Comparison of ENCODE assay signal across 23 mouse cellular contexts in genomic region chr4:114411846-114412390, GRCm38 (mm10). TPM values are rescaled to one million over a fixed set of nuclear protein-coding genes. Genes with fewer than 3 reads are reported as not detected.
DNase-seq lines count a peak whose midpoint lies in the region; ATAC-seq lines count a peak whose summit lies in the region.
"Had no signal": no experiment of that assay in that cellular context is flagged by ENCODE, and none has a peak within 500 bp of the region (broad histone marks: within the 10 kb centered on the region; RNA-seq: fewer than 3 reads in every experiment).

No protein-coding gene starts in this region.

- H3K4me2 ChIP-seq in kidney, embryonic 14.5 days (replicated peaks; ENCODE audit: low read depth, low read length): no peak overlapping the region
- H3K4me2 ChIP-seq in embryonic facial prominence, embryonic 11.5 days (ENCODE audit: low read depth, low read length): no peak overlapping the region
- H3K4me2 ChIP-seq: forebrain, embryonic 15.5 days; hindbrain, embryonic 15.5 days; limb, embryonic 15.5 days; midbrain, embryonic 15.5 days; neural tube, embryonic 13.5 days; stomach, embryonic 15.5 days had no signal

- no peaks in the 10 kb centered on the region for H3K9me3 ChIP-seq in kidney, embryonic 14.5 days (ENCODE audit: control insufficient read depth, low read length)
- H3K9me3 ChIP-seq in embryonic facial prominence, embryonic 11.5 days (replicated peaks; ENCODE audit: control insufficient read depth, low read length): no peaks in the 10 kb centered on the region
- H3K9me3 ChIP-seq: forebrain, embryonic 15.5 days; heart, embryonic 15.5 days; hindbrain, embryonic 15.5 days; limb, embryonic 15.5 days; midbrain, embryonic 15.5 days; neural tube, embryonic 13.5 days; stomach, embryonic 15.5 days had no signal

- WGBS in kidney, embryonic 14.5 days: 50% methylated on average over 6 of the region's 6 CpGs
- 25% methylated on average over 6 of the region's 6 CpGs for WGBS in embryonic facial prominence, embryonic 11.5 days

- no peak overlapping the region for H3K4me3 ChIP-seq in kidney, embryonic 14.5 days (ENCODE audit: low read length)
- H3K4me3 ChIP-seq in embryonic facial prominence, embryonic 11.5 days (ENCODE audit: low read depth, low read length): no peak overlapping the region
- H3K4me3 ChIP-seq: forebrain, embryonic 15.5 days; heart, embryonic 15.5 days; hindbrain, embryonic 15.5 days; limb, embryonic 15.5 days; midbrain, embryonic 15.5 days; neural tube, embryonic 13.5 days; stomach, embryonic 15.5 days had no signal

- no peak for ATAC-seq in kidney, embryonic 14.5 days (ENCODE audit: low FRiP score, low TSS enrichment)
- no peak for ATAC-seq in embryonic facial prominence, embryonic 11.5 days (replicated peaks; ENCODE audit: insufficient number of reproducible peaks, low FRiP score, low TSS enrichment, low read depth)
- ATAC-seq: forebrain, embryonic 15.5 days; intestine, embryonic 16.5 days; midbrain, embryonic 15.5 days had no signal

- no peaks in the 10 kb centered on the region for H3K27me3 ChIP-seq in kidney, embryonic 14.5 days (ENCODE audit: control insufficient read depth, insufficient read depth, low read length)
- peaks cover 7% of the 10 kb centered on the region for H3K27me3 ChIP-seq in embryonic facial prominence, embryonic 11.5 days (ENCODE audit: control insufficient read depth, insufficient read depth, low read length)

- H3K36me3 ChIP-seq in kidney, embryonic 14.5 days (ENCODE audit: control insufficient read depth, insufficient read depth, low read length): no peaks in the 10 kb centered on the region
- no peaks in the 10 kb centered on the region for H3K36me3 ChIP-seq in embryonic facial prominence, embryonic 11.5 days (replicated peaks; ENCODE audit: control insufficient read depth, insufficient read depth, low read depth, low read length)
- H3K36me3 ChIP-seq: forebrain, embryonic 15.5 days; heart, embryonic 15.5 days; hindbrain, embryonic 15.5 days; limb, embryonic 15.5 days; midbrain, embryonic 15.5 days; neural tube, embryonic 13.5 days; stomach, embryonic 15.5 days had no signal

- DNase-seq in kidney, adult 11 months: peak; percentile 45
- DNase-seq in 3T3-L1 (ENCODE audit: low read depth, low spot score): peak; percentile 59
- DNase-seq in NIH3T3 (ENCODE audit: low read depth): peak; percentile 38
- DNase-seq in embryonic facial prominence, embryonic 11.5 days (ENCODE audit: low spot score): peak; percentile 68
- no peak for DNase-seq in gastrocnemius, postnatal 14 days
- DNase-seq in adrenal gland, postnatal 4 days (ENCODE audit: low spot score in 2 of 2): no peak
- DNase-seq: cerebellum, adult 11-12 months; gastrocnemius, postnatal 10 days; heart, postnatal 36 days; left cerebral cortex, postnatal 4 days; lung, embryonic 14.5 days; right cerebral cortex, postnatal 4 days; thymus, postnatal 36 days had no signal

- H3K4me1 ChIP-seq in kidney, embryonic 14.5 days (ENCODE audit: control insufficient read depth, insufficient read depth, low read length): peaks cover 31% of the 10 kb centered on the region
- H3K4me1 ChIP-seq in embryonic facial prominence, embryonic 11.5 days (ENCODE audit: control insufficient read depth, insufficient read depth, low read length): peaks cover 12% of the 10 kb centered on the region
- H3K4me1 ChIP-seq: stomach, embryonic 15.5 days had no signal

- intact Hi-C loops in gastrocnemius, postnatal 14 days (cut with DNase I; ENCODE audit: low total_unique reads): no loop called here

- H3K9ac ChIP-seq in kidney, embryonic 14.5 days (ENCODE audit: low read depth, low read length): no peak overlapping the region
- H3K9ac ChIP-seq in embryonic facial prominence, embryonic 11.5 days (replicated peaks; ENCODE audit: low read length): no peak overlapping the region
- H3K9ac ChIP-seq: forebrain, embryonic 15.5 days; heart, embryonic 15.5 days; hindbrain, embryonic 15.5 days; limb, embryonic 15.5 days; liver, embryonic 14.5 days; lung, embryonic 14.5 days; midbrain, embryonic 15.5 days; neural tube, embryonic 13.5 days; stomach, embryonic 15.5 days had no signal

- H3K27ac ChIP-seq in kidney, embryonic 14.5 days (ENCODE audit: low read depth, low read length): no peak overlapping the region
- no peak overlapping the region for H3K27ac ChIP-seq in embryonic facial prominence, embryonic 11.5 days (replicated peaks; ENCODE audit: low read depth, low read length)
- H3K27ac ChIP-seq: forebrain, embryonic 15.5 days; heart, embryonic 15.5 days; hindbrain, embryonic 15.5 days; limb, embryonic 15.5 days; liver, embryonic 14.5 days; midbrain, embryonic 15.5 days; neural tube, embryonic 13.5 days; stomach, embryonic 15.5 days had no signal

RNA-seq across cellular contexts. Expression of gene Trabd2b, which starts 5.4 kb away (rescaled TPM):
- 4.1 and 5.0 TPM in 2 replicates for polyA plus RNA-seq in kidney, embryonic 14.5 days (2014; fragmentation: Nextera tagmentation; extraction: Ambion mirVana)
- polyA plus RNA-seq in embryonic facial prominence, embryonic 11.5 days (2014; fragmentation: Nextera tagmentation; extraction: Ambion mirVana): 0.65 and 0.93 TPM in 2 replicates
- 1 to 10 TPM; 1.6 to 2.2 TPM for total RNA-seq in gastrocnemius, postnatal 14 days (2021)
- total RNA-seq in adrenal gland, postnatal 4 days (2021): 1 to 10 TPM; 1.9 to 7.2 TPM

Comparison
In these comparisons a context has a peak if more than half of its experiments do, and no peak if none do; other contexts are left out.
1. DNase-seq: peak in kidney, adult 11 months (single experiment), 3T3-L1 (single experiment), NIH3T3 (single experiment) and embryonic facial prominence, embryonic 11.5 days (single experiment); none in gastrocnemius, postnatal 14 days (single experiment) and adrenal gland, postnatal 4 days (0 of 2).